Mouse (Mus musculus) embryonic facial prominence, embryonic 14.5 days (tissue): ENCODE data around the gene Ddx43. TPM values are rescaled to one million over a fixed set of nuclear protein-coding genes. Genes with fewer than 3 reads are reported as not detected.

Source experiments
- ATAC-seq: fragments of 200-750 bp; cut with Nextera tagmentation; 2 replicates; pipeline ENCODE4 v1.8.0; 2017; ENCODE audit warnings: low read depth, moderate number of reproducible peaks, moderate TSS enrichment
- DNase-seq: peaks from one replicate; pipeline ENCODE4 v3.0.0-alpha.2; 2015; ENCODE audit warnings: low spot score
- H3K27ac ChIP-seq: fragments of 300-500 bp; sonication (generic); replicated peaks from 2 replicates; pipeline ENCODE4 v1.5.1; 2014; ENCODE audit warnings: low read depth, mild to moderate bottlenecking, low read length, moderate library complexity
- H3K27me3 ChIP-seq: fragments of 300-500 bp; sonication (generic); replicated peaks from 2 replicates; pipeline ENCODE4 v1.6.1; 2014; ENCODE audit warnings: low read length; ENCODE audit not compliant: control insufficient read depth, insufficient read depth
- H3K36me3 ChIP-seq: fragments of 300-500 bp; sonication (generic); 2 replicates; pipeline ENCODE4 v1.6.1; 2014; ENCODE audit warnings: low read length, mixed read lengths; ENCODE audit not compliant: control insufficient read depth, insufficient read depth
- H3K4me1 ChIP-seq: fragments of 300-500 bp; sonication (generic); 2 replicates; pipeline ENCODE4 v1.6.1; 2014; ENCODE audit warnings: antibody characterized with exemption, low read length; ENCODE audit not compliant: control insufficient read depth, insufficient read depth
- H3K4me2 ChIP-seq: fragments of 300-500 bp; sonication (generic); 2 replicates; pipeline ENCODE4 v1.6.1; 2014; ENCODE audit warnings: low read depth, mild to moderate bottlenecking, low read length, moderate library complexity, mixed read lengths
- H3K4me3 ChIP-seq: fragments of 300-500 bp; sonication (generic); 2 replicates; pipeline ENCODE4 v1.5.1; 2014; ENCODE audit warnings: low read depth, mild to moderate bottlenecking, low read length
- H3K9ac ChIP-seq: fragments of 300-500 bp; sonication (generic); 2 replicates; pipeline ENCODE4 v1.6.1; 2014; ENCODE audit warnings: low read depth, mild to moderate bottlenecking, low read length, moderate library complexity, mixed read lengths
- H3K9me3 ChIP-seq: fragments of 300-500 bp; sonication (generic); 2 replicates; pipeline ENCODE4 v1.6.1; 2016; ENCODE audit warnings: low read length; ENCODE audit not compliant: control insufficient read depth
- WGBS: fragments of 180-500 bp; shearing (Covaris S2); extraction: QIAGEN DNeasy Blood & Tissue Kit; methylation state at CpG from one replicate; pipeline ENCODE4 v1.1.7; 2014; 5-methylcytosine and 5-hydroxymethylcytosine counted together
- polyA plus RNA-seq: library from polyadenylated mRNA; unstranded; fragments of >200 nt; fragmentation: Nextera tagmentation; extraction: Ambion mirVana; gene quantifications from 2 replicates; pipeline ENCODE4 v1.2.1, GENCODE M21; 2014

The Ddx43 gene
- polyA plus RNA-seq, 1 experiment from 2014 or later = 0.32 TPM

DNA sequence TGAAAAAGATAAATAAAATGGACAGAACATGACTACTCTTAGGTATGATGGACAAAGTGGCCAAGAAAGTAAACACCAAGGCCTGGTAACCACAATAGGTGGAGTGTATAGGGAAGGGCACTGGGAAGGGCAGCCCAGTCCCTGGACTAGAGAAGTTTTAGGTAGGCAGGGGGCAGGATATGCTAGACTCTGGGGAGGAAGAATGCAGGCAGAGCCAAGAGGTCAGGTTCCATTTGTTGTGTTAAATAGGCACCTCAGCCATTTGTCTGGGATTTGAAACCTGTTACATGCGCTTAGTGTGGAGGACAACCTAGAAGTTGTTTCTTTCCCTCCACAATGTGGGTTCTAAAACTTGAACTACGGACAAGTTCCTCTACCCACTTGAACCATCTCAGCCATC lies 26.2 kb upstream of the Ddx43 start:
- Histone ChIP-seq H3K4me1 (no peaks in the 10 kb centered on the region), H3K27ac (no peak overlapping the region), H3K9ac (no peak overlapping the region), H3K4me3 (no peak overlapping the region), H3K36me3 (no peaks in the 10 kb centered on the region), H3K27me3 (no peaks in the 10 kb centered on the region), H3K4me2 (no peak overlapping the region), H3K9me3 (no peaks in the 10 kb centered on the region)
- DNase-seq (no peak), ATAC-seq (no peak)
- 88% methylated on average over 2 of the region's 2 CpGs for WGBS

DNA sequence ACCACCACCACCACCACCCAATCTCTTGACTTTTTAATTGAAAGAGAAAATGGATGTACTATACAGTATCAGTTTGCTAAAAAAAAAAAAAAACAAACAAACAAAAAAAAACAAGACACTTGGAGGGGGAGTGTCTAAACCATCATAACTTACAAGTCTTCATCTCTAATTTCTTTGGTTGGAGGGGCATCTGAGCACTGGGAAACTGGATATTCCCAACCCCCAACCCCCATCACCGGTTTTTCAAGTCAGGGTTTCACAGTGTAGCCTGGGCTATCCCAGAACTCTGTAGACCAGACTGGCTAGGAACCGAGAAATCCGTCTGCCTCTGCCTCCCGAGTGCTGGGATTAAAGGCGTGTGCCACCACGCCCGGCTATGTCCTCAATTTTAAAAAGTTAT lies 25.8 kb upstream of the Ddx43 start:
- Histone ChIP-seq H3K4me2 (no peak overlapping the region), H3K9ac (no peak overlapping the region), H3K4me1 (no peaks in the 10 kb centered on the region), H3K36me3 (no peaks in the 10 kb centered on the region), H3K4me3 (no peak overlapping the region), H3K27ac (no peak overlapping the region), H3K9me3 (no peaks in the 10 kb centered on the region), H3K27me3 (no peaks in the 10 kb centered on the region)
- DNase-seq (no peak), ATAC-seq (no peak)
- 87% methylated on average over 7 of the region's 7 CpGs for WGBS

DNA sequence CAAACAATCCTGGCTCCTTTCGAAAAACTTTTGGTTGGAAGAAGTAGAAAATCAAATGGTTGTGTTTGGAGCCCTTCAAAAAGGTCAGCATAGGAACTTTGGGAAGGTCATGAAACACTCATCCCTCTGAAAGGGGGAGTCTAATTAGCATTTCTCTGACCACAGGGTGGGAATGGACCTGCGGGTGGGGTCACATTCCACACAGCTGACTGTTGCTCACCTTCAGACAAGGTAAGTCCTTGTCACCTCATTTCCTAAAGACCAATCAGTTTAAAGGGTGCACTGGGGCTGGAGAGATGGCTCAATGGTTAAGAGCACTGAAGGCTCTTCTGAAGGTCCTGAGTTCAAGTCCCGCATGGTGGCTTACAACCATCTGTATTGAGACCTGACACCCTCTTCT lies 24.1 kb upstream of the Ddx43 start:
- WGBS = 94% methylated on average over 3 of the region's 3 CpGs
- Histone ChIP-seq H3K9ac (no peak overlapping the region), H3K9me3 (no peaks in the 10 kb centered on the region), H3K36me3 (no peaks in the 10 kb centered on the region), H3K4me1 (no peaks in the 10 kb centered on the region), H3K27ac (no peak overlapping the region), H3K4me2 (no peak overlapping the region), H3K27me3 (no peaks in the 10 kb centered on the region), H3K4me3 (no peak overlapping the region)
- DNase-seq = no peak
- ATAC-seq = no peak

DNA sequence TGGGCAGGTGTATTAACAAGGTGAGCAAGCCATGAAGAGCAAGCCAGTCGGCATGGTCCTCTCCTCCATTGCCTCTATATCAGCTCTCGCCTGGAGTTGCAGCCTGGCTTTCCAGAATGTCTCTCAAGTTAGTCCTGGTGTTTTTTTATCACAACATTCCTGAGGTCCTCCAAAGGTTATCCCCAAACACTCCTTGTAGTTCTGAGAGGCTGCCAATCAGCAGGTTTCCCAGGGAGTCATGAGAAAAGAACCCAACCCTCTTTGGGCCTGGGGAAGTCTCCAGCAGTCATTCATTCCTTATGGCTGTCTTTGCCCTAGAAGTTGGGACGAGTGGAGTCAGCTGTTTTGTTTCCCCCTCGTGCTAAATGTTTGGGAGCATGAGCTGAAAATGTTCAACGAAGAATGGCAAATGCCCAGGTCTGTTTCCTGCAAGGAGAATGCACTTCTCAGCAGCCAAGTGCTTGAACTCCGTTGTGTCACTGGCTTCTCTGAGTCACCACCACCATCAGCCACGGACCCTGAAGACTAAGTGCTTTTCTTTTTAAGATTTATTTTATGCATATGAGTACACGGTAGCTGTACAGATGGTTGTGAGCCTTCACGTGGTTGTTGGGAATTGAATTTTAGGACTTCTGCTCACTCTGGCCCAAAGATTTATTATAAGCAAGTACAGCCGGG lies 22.6 kb upstream of the Ddx43 start:
- DNase-seq (no peak), ATAC-seq (no peak)
- Histone ChIP-seq H3K27ac (no peak overlapping the region), H3K9me3 (no peaks in the 10 kb centered on the region), H3K4me2 (no peak overlapping the region), H3K36me3 (no peaks in the 10 kb centered on the region), H3K9ac (no peak overlapping the region), H3K27me3 (no peaks in the 10 kb centered on the region), H3K4me1 (no peaks in the 10 kb centered on the region), H3K4me3 (no peak overlapping the region)
- 81% methylated on average over 10 of the region's 10 CpGs for WGBS

DNA sequence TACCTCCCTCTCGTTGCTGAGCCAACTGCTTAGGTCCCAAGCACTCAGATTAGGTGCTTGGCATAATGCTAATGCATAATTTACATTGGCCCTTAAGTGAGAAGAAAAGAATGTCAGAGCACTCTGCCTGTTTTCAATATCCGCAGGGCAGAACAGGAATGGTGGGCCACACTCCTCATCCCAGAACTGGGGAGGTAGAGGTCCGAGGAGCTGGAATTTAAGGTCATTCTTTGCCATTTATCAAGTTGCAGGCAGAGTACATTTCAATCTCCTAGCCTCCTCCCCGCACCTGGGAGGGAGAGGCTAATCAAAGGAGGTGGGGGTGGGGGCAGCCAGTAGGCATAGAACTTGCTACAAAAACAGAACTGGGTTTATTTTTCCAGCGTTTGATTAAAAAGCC lies 21.2 kb upstream of the Ddx43 start:
- WGBS = 53% methylated on average over 5 of the region's 5 CpGs
- H3K4me1 ChIP-seq = no peaks in the 10 kb centered on the region
- H3K27ac ChIP-seq = no peak overlapping the region
- no peak overlapping the region for H3K4me2 ChIP-seq
- no peak for ATAC-seq
- no peaks in the 10 kb centered on the region for H3K9me3 ChIP-seq
- DNase-seq = no peak
- H3K27me3 ChIP-seq = 0 out of 2 replicates have a peak, but pooled peaks cover 2% of the 10 kb centered on the region
- no peak overlapping the region for H3K4me3 ChIP-seq
- no peaks in the 10 kb centered on the region for H3K36me3 ChIP-seq
- no peak overlapping the region for H3K9ac ChIP-seq

DNA sequence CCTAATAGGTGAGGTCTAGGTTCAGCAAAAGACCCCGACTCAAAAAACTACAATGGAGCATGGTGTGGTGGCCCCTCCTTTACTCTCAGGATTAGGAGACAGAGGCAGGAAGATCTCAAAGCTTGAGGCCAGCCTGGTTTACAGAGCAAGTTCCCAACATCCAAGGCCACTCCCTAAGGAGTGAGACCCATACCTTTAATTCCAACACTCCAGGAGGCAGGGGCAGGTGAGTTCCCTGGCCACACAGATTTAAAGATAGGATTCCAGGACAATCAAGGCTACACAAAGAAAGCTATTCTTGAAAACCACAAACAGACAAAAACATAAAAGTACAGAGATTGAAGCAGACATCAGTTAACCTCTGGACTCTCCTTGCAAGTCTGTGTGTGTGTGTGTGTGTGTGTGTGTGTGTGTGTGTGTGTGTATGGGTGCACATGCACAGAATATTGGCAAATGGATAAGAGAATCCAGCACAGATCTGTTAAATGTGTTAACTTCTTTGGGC lies 20.6 kb upstream of the Ddx43 start:
- Histone ChIP-seq H3K4me2 (no peak overlapping the region), H3K9me3 (no peaks in the 10 kb centered on the region), H3K27ac (no peak overlapping the region), H3K9ac (no peak overlapping the region), H3K36me3 (no peaks in the 10 kb centered on the region), H3K4me1 (no peaks in the 10 kb centered on the region), H3K27me3 (0 out of 2 replicates have a peak, but pooled peaks cover 4% of the 10 kb centered on the region), H3K4me3 (no peak overlapping the region)
- ATAC-seq (no peak), DNase-seq (no peak)
- WGBS = 65% methylated on average over 1 of the region's 1 CpGs

DNA sequence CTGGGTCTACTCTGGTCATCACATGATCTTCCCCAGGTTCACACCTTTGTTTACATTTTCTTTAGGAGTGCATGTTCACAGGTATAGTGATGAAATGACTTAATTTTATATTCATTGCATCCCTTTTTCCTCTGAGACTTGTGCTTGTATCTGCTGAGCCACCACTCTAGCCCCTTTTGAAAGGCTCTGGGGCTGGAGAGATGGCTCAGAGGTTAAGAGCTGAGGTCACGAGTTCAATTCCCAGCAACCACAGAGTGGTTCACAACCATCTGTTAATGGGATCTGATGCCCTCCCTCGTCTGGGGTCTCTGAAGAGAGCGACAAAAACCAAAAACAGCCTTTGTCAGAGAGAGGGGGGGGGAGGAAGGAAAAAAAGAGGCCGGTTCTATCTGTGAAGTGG lies 20.1 kb upstream of the Ddx43 start:
- ATAC-seq = no peak
- DNase-seq = no peak
- Histone ChIP-seq H3K4me3 (no peak overlapping the region), H3K36me3 (no peaks in the 10 kb centered on the region), H3K9ac (no peak overlapping the region), H3K27me3 (0 out of 2 replicates have a peak, but pooled peaks cover 4% of the 10 kb centered on the region), H3K4me2 (no peak overlapping the region), H3K4me1 (no peaks in the 10 kb centered on the region), H3K27ac (no peak overlapping the region), H3K9me3 (no peaks in the 10 kb centered on the region)
- 78% methylated on average over 4 of the region's 4 CpGs for WGBS

DNA sequence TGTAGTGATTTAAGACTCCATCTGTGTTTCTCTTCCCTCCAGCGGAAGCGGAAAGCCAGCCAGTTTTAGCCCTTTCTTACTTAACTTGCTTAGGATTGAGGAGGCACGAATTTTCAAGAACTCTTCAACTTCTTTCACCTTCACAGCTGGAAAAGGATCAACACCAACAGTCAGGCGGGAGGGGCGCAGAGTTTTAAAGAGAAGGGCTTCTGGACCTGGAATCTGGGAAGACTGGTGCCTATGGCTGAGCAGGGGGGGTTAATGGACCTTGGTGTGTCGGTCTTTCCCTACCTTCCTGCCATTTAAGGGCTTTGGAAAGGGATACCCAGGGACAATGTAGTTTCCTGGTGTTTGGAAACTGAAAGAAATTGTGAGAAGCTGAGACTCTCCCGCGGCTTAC lies 18.0 kb upstream of the Ddx43 start:
- peak overlapping the region; percentile 28 for H3K4me3 ChIP-seq
- DNase-seq (no peak), ATAC-seq (no peak)
- H3K4me2 ChIP-seq = peak overlapping the region; percentile 56
- H3K36me3 ChIP-seq = no peaks in the 10 kb centered on the region
- no peak overlapping the region for H3K27ac ChIP-seq
- 30% methylated on average over 8 of the region's 8 CpGs for WGBS
- 0 out of 2 replicates have a peak, but pooled peaks cover 4% of the 10 kb centered on the region for H3K27me3 ChIP-seq
- H3K9ac ChIP-seq = 0 out of 2 replicates have a peak overlapping the region, but pooled peaks have one; percentile 41
- no peaks in the 10 kb centered on the region for H3K4me1 ChIP-seq
- H3K9me3 ChIP-seq = no peaks in the 10 kb centered on the region
